In the genomic region with DNA sequence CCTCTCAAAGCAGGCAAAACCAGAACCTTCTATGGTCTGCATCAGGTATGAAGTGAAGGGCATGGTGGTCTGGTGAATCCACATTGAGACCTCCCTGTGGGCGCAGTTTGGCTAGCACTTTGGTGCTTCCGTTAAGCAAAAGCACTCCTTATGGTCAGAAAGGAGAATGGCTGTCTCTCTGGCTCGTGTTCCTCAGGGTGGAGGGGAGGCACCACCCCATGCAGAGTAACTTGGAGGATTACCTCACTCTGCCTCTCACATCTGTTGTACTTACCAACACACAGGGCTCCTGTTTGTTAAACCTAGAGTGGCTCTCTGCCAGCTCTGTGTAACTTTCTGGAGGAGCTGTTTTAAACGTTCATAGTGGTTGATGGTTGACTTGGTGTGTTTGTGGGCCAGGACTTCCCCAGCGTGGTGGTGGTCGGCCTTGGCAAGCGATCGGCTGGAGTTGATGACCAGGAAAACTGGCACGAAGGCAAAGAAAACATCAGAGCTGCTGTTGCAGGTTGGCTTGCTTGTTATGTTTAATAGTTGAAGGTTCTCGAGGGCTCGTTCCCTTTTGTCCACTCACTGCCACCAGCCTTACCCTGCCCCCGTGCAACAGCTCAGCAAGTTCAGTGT, we compare ENCODE assay signal across 27 mouse cellular contexts. TPM values are rescaled to one million over a fixed set of nuclear protein-coding genes. Genes with fewer than 3 reads are reported as not detected.
A peak's percentile ranks its signal among the peaks of the same experiment; 100 is the strongest.
DNase-seq lines count a peak whose midpoint lies in the region; TF ChIP-seq lines count a peak whose summit lies in the region.
"Had no signal": no experiment of that assay in that cellular context is flagged by ENCODE, and none has a peak within 500 bp of the region (broad histone marks: within the 10 kb centered on the region; RNA-seq: fewer than 3 reads in every experiment).

No protein-coding gene starts in this region.

- H3K4me2 ChIP-seq in CH12.LX (ENCODE audit: insufficient read depth, low read depth, poor library complexity, severe bottlenecking): peak overlapping the region; percentile 23
- H3K4me2 ChIP-seq: forebrain, embryonic 12.5 days; heart, embryonic 12.5 days; hindbrain, embryonic 13.5 days; kidney, embryonic 15.5 days; limb, embryonic 12.5 days; midbrain, embryonic 15.5 days had no signal

- H3K4me3 ChIP-seq in CH12.LX (replicated peaks in 1 of 3; ENCODE audit: low read depth in 2 of 3, low read length in 2 of 3, poor library complexity in 1 of 3): peak overlapping the region in 2 of 3 experiments; percentile 2 to 12
- no peak overlapping the region for H3K4me3 ChIP-seq in forebrain, embryonic 10.5 days
- H3K4me3 ChIP-seq: forebrain, embryonic 12.5 days; gastrocnemius, adult 2 months; heart, embryonic 12.5 days; hindbrain, embryonic 13.5 days; kidney, embryonic 15.5 days; limb, embryonic 12.5 days; midbrain, embryonic 15.5 days; myocyte had no signal

- no peak for TF ChIP-seq EP300 in CH12.LX (IDR thresholded peaks at IDR 0.05; ENCODE audit: low read length)

- H3K9me3 ChIP-seq in CH12.LX (replicated peaks; ENCODE audit: low read length): no peaks in the 10 kb centered on the region
- H3K9me3 ChIP-seq in forebrain, embryonic 10.5 days: no peaks in the 10 kb centered on the region
- H3K9me3 ChIP-seq: forebrain, embryonic 12.5 days; heart, embryonic 12.5 days; hindbrain, embryonic 13.5 days; kidney, embryonic 15.5 days; limb, embryonic 12.5 days; midbrain, embryonic 15.5 days had no signal

- DNase-seq in kidney, postnatal 25 days: peak; percentile 23 to 58
- no peak for DNase-seq in kidney, postnatal 14 days
- DNase-seq in 3134 (ENCODE audit: extremely low read depth, insufficient read length, low spot score) (peak; percentile 29), CH12.LX (ENCODE audit: extremely low read depth) (peak; percentile 62), ZHBTc4 (ENCODE audit: low read depth, low spot score) (peak; percentile 58)
- DNase-seq in adrenal gland, postnatal 14 days: no peak
- no peak for DNase-seq in forebrain, embryonic 10.5 days (ENCODE audit: extremely low spot score, low spot score)
- DNase-seq: adrenal gland, postnatal 10 days; cerebellum, postnatal 36 days; gastrocnemius, adult 2 months; lung, postnatal 36 days; right cerebral cortex, postnatal 25 days; thymus, adult 2 months had no signal

- TF ChIP-seq RAD21 in CH12.LX (IDR thresholded peaks at IDR 0.05; ENCODE audit: low read depth, low read length): no peak

- no peak for TF ChIP-seq POLR2A in CH12.LX (IDR thresholded peaks at IDR 0.05; ENCODE audit: low read depth, low read length)

- H3K27ac ChIP-seq in CH12.LX (ENCODE audit: insufficient read depth, low read depth): peak overlapping the region; percentile 69
- no peak overlapping the region for H3K27ac ChIP-seq in forebrain, embryonic 10.5 days
- H3K27ac ChIP-seq: forebrain, embryonic 12.5 days; gastrocnemius, adult 2 months; hindbrain, embryonic 13.5 days; kidney, embryonic 15.5 days; limb, embryonic 12.5 days; midbrain, embryonic 15.5 days had no signal

- H3K27me3 ChIP-seq in CH12.LX (replicated peaks): no peaks in the 10 kb centered on the region
- 0 out of 2 replicates have a peak, but pooled peaks cover 4% of the 10 kb centered on the region for H3K27me3 ChIP-seq in forebrain, embryonic 10.5 days (ENCODE audit: poor library complexity, severe bottlenecking)
- H3K27me3 ChIP-seq: hindbrain, embryonic 13.5 days; kidney, embryonic 15.5 days; limb, embryonic 12.5 days; midbrain, embryonic 15.5 days had no signal

- no peak for TF ChIP-seq CTCF in CH12.LX (conservative IDR thresholded peaks at IDR 0.05 in 1 of 2, IDR thresholded peaks at IDR 0.05 in 1 of 2; ENCODE audit: low read depth in 2 of 2, low read length in 2 of 2)

- H3K79me2 ChIP-seq in CH12.LX (replicated peaks; ENCODE audit: control insufficient read depth, extremely low read depth, insufficient read depth, poor library complexity, severe bottlenecking): peaks cover 16% of the 10 kb centered on the region

- in situ Hi-C loops in CH12.LX (cut with MboI; ENCODE audit: low pct_ligation_motif_present, low pct_unique_long_range_greater_than_20kb, low sequenced_read_pairs): no loop called here

- 91% methylated on average over 12 of the region's 12 CpGs for WGBS in forebrain, embryonic 10.5 days

- H3K4me1 ChIP-seq in CH12.LX (ENCODE audit: control insufficient read depth in 1 of 2, insufficient read depth in 2 of 2): peaks cover 6 to 54% of the 10 kb centered on the region in 2 experiments
- peaks cover 21% of the 10 kb centered on the region for H3K4me1 ChIP-seq in forebrain, embryonic 10.5 days

- H3K36me3 ChIP-seq in CH12.LX (replicated peaks in 1 of 2; ENCODE audit: control insufficient read depth in 1 of 2, insufficient read depth in 1 of 2, low read length in 1 of 2): peaks cover 36 to 64% of the 10 kb centered on the region in 2 experiments
- H3K36me3 ChIP-seq in forebrain, embryonic 10.5 days (replicated peaks): peaks cover 70% of the 10 kb centered on the region
- H3K36me3 ChIP-seq: midbrain, embryonic 15.5 days had no signal

- peak overlapping the region; percentile 32; the same call in 1 of the 2 replicates for H3K9ac ChIP-seq in CH12.LX (ENCODE audit: insufficient read depth, low read depth)
- H3K9ac ChIP-seq: forebrain, embryonic 12.5 days; heart, embryonic 12.5 days; hindbrain, embryonic 13.5 days; kidney, embryonic 15.5 days; limb, embryonic 12.5 days; midbrain, embryonic 15.5 days had no signal

- dilution Hi-C loops in CH12.LX (cut with MboI; ENCODE audit: extremely low pct_ligation_motif_present, extremely low pct_unique_long_range_greater_than_20kb, low sequenced_read_pairs): no loop called here

TF ChIP-seq in CH12.LX, 34 proteins besides CTCF, POLR2A, EP300 and RAD21:
- TF ChIP-seq NELFE (IDR thresholded peaks at IDR 0.05; ENCODE audit: low read depth, low read length) (no peak), MAZ (IDR thresholded peaks at IDR 0.05; ENCODE audit: low read depth, low read length) (0 out of 2 replicates have a peak, but pooled peaks have one; percentile 24)

RNA-seq across cellular contexts. Expression of a gene that starts 3.9 kb away (rescaled TPM):
- 108 and 126 TPM in 2 replicates for total RNA-seq in CH12.LX (2012; rRNA removed)
- 130 and 146 TPM in 2 replicates for total RNA-seq in CH12.LX (2014; rRNA removed)
- polyA plus RNA-seq in CH12.LX (2012; ENCODE audit: insufficient read length, low read depth): 167 and 211 TPM in 2 replicates
- total RNA-seq in adrenal gland, postnatal 14 days (2021): 87.3 and 89.3 TPM in 2 replicates
- polyA plus RNA-seq in forebrain, embryonic 10.5 days (2016; fragmentation: Nextera tagmentation; extraction: Ambion mirVana): 114 and 116 TPM in 2 replicates

RNA-seq across cellular contexts. Expression of a gene that starts 23.0 kb away (rescaled TPM):
- 103 and 106 TPM in 2 replicates for total RNA-seq in CH12.LX (2012; rRNA removed)
- total RNA-seq in CH12.LX (2014; rRNA removed): 107 and 114 TPM in 2 replicates
- 83.7 and 93.0 TPM in 2 replicates for polyA plus RNA-seq in CH12.LX (2012; ENCODE audit: insufficient read length, low read depth)
- total RNA-seq in adrenal gland, postnatal 14 days (2021): 75.0 and 75.8 TPM in 2 replicates
- polyA plus RNA-seq in forebrain, embryonic 10.5 days (2016; fragmentation: Nextera tagmentation; extraction: Ambion mirVana): 287 and 301 TPM in 2 replicates

RNA-seq across cellular contexts. Expression of a gene that starts 43.5 kb away (rescaled TPM):
- total RNA-seq in CH12.LX (2012; rRNA removed) (not detected in 2 replicates), CH12.LX (2014; rRNA removed) (not detected in 2 replicates)
- not detected in 2 replicates for polyA plus RNA-seq in CH12.LX (2012; ENCODE audit: insufficient read length, low read depth)
- total RNA-seq in adrenal gland, postnatal 14 days (2021): not detected in 2 replicates
- polyA plus RNA-seq in forebrain, embryonic 10.5 days (2016; fragmentation: Nextera tagmentation; extraction: Ambion mirVana): 0.15 TPM in 1 of 2 replicates, not detected in the other
- total RNA-seq: adrenal gland, postnatal 10 days; gastrocnemius, adult 2 months; granulocyte monocyte progenitor cell, adult 5-6 weeks; heart, postnatal 25 days; megakaryocyte-erythroid progenitor cell, adult 5-6 weeks; neutrophil, adult 5-6 weeks had no signal
- polyA plus RNA-seq: activated CD4-positive, CD25-positive, alpha-beta regulatory T cell, adult 4 months; forebrain, embryonic 12.5 days; heart, embryonic 12.5 days; inflammation-experienced regulatory T-cells, adult 6 months; kidney, embryonic 15.5 days; myocyte; stomach, embryonic 16.5 days; thymus, adult 2 months had no signal

RNA-seq across cellular contexts. Expression of a gene that starts 47.0 kb away (rescaled TPM):
- 34.8 and 36.8 TPM in 2 replicates for total RNA-seq in CH12.LX (2012; rRNA removed)
- 78.3 and 82.6 TPM in 2 replicates for total RNA-seq in CH12.LX (2014; rRNA removed)
- 72.7 and 79.0 TPM in 2 replicates for polyA plus RNA-seq in CH12.LX (2012; ENCODE audit: insufficient read length, low read depth)
- total RNA-seq in adrenal gland, postnatal 14 days (2021): 140 and 142 TPM in 2 replicates
- 126 and 127 TPM in 2 replicates for polyA plus RNA-seq in forebrain, embryonic 10.5 days (2016; fragmentation: Nextera tagmentation; extraction: Ambion mirVana)

Comparison
In these comparisons a context has a peak if more than half of its experiments do, and no peak if none do; other contexts are left out.
1. DNase-seq: peak in kidney, postnatal 25 days (2 of 2), 3134 (single experiment), CH12.LX (single experiment) and ZHBTc4 (single experiment); none in kidney, postnatal 14 days (single experiment), adrenal gland, postnatal 14 days (single experiment) and forebrain, embryonic 10.5 days (single experiment).